Mouse (Mus musculus) ES-Bruce4 (cell line): ENCODE data around the gene Ccnb1ip1.

Experiments
- CTCF ChIP-seq: IDR thresholded peaks from one replicate; pipeline ENCODE4 v1.8.1; 2011; ENCODE audit warnings: low read depth, low read length
- EP300 ChIP-seq: IDR thresholded peaks from 2 replicates; pipeline ENCODE4 v1.6.1; 2011; ENCODE audit warnings: low read depth, low read length; ENCODE audit not compliant: insufficient read depth
- POLR2A ChIP-seq: IDR thresholded peaks from one replicate; pipeline ENCODE4 v1.8.1; 2011; ENCODE audit warnings: low read length; ENCODE audit not compliant: insufficient read depth

- TF ChIP-seq CTCF (no peak), EP300 (peak; percentile 77; the same call in 1 of the 2 replicates), POLR2A (no peak)
Measured at GRCm38 (mm10) chr14:50855788-50856187, 48.3 kb upstream of the Ccnb1ip1 start.
